Mouse (Mus musculus) liver, embryonic 14.5 days (tissue): Measurements from ENCODE around the gene Abcc1. TPM values are rescaled to one million over a fixed set of nuclear protein-coding genes. Genes with fewer than 3 reads are reported as not detected.

Experiments used
- ATAC-seq: fragments of 200-750 bp; cut with Nextera tagmentation; 2 replicates; pipeline ENCODE4 v1.8.0; 2017; ENCODE audit warnings: moderate number of reproducible peaks, mild to moderate bottlenecking, moderate library complexity; ENCODE audit not compliant: insufficient read depth
- DNase-seq, 3 experiments: peaks; one replicate each; pipeline ENCODE4 v3.0.0-alpha.2; 2012 to 2013; ENCODE audit warnings: low read depth in 3 of 3, low spot score in 3 of 3
- H3K27ac ChIP-seq: fragments of 300-500 bp; sonication (generic); 2 replicates; pipeline ENCODE4 v1.5.1; 2014; ENCODE audit warnings: moderate library complexity, mild to moderate bottlenecking, control low read depth, inconsistent platforms
- H3K27me3 ChIP-seq: fragments of 300-500 bp; sonication (generic); 2 replicates; pipeline ENCODE4 v1.6.1; 2014; ENCODE audit warnings: mild to moderate bottlenecking, low read length, moderate library complexity; ENCODE audit not compliant: control insufficient read depth, insufficient read depth
- H3K36me3 ChIP-seq: fragments of 300-500 bp; sonication (generic); replicated peaks from 2 replicates; pipeline ENCODE4 v1.6.1; 2014; ENCODE audit warnings: low read depth; ENCODE audit not compliant: control insufficient read depth, insufficient read depth
- H3K4me1 ChIP-seq, 2 experiments: fragments of 200-500 bp in 1 of 2; fragments of 300-500 bp in 1 of 2; sonication (generic) in 1 of 2; replicated peaks; 2 replicates each; pipeline ENCODE4 v1.6.1; 2012 to 2014; ENCODE audit warnings: antibody characterized with exemption in 1 of 2, inconsistent platforms in 1 of 2, low read length in 1 of 2; ENCODE audit not compliant: control insufficient read depth in 2 of 2, insufficient read depth in 2 of 2
- H3K4me2 ChIP-seq: fragments of 300-500 bp; sonication (generic); 2 replicates; pipeline ENCODE4 v1.6.1; 2014; ENCODE audit warnings: low read depth, mild to moderate bottlenecking, control low read depth, moderate library complexity
- H3K4me3 ChIP-seq, 2 experiments: fragments of 200-500 bp in 1 of 2; fragments of 300-500 bp in 1 of 2; sonication (generic) in 1 of 2; 2 replicates each; pipeline ENCODE4 v1.5.1; 2012 to 2014; ENCODE audit warnings: low read depth in 2 of 2, low read length in 2 of 2, mild to moderate bottlenecking in 2 of 2, control low read depth in 1 of 2, inconsistent platforms in 1 of 2, moderate library complexity in 1 of 2; ENCODE audit not compliant: insufficient read depth in 1 of 2
- H3K9ac ChIP-seq: fragments of 300-500 bp; sonication (generic); replicated peaks from 2 replicates; pipeline ENCODE4 v1.6.1; 2014; ENCODE audit warnings: mild to moderate bottlenecking, control low read depth, moderate library complexity
- H3K9me3 ChIP-seq: fragments of 300-500 bp; sonication (generic); 2 replicates; pipeline ENCODE4 v1.6.1; 2016; ENCODE audit warnings: low read length, mixed read lengths; ENCODE audit not compliant: control insufficient read depth
- CTCF ChIP-seq: IDR thresholded peaks from 2 replicates; pipeline ENCODE4 v1.5.1; 2016; ENCODE audit warnings: antibody characterized with exemption, low read depth, control low read depth
- EP300 ChIP-seq: IDR thresholded peaks from 2 replicates; pipeline ENCODE4 v1.6.1; 2016; ENCODE audit warnings: antibody characterized with exemption, low read depth
- WGBS: fragments of 180-500 bp; shearing (Covaris S2); extraction: QIAGEN DNeasy Blood & Tissue Kit; methylation state at CpG from one replicate; pipeline ENCODE4 v1.1.7; 2014; ENCODE audit not compliant: insufficient replicate concordance; 5-methylcytosine and 5-hydroxymethylcytosine counted together
- polyA plus RNA-seq, 2 experiments: library from polyadenylated mRNA; depleted of rRNA in 1 of 2; stranded (reverse) in 1 of 2; unstranded in 1 of 2; fragments of >200 nt; fragmentation: Nextera tagmentation in 1 of 2; extraction: Ambion mirVana in 1 of 2; gene quantifications; 2 replicates each; pipeline versions ENCODE4 v1.2.1 to v1.2.3; 2012 to 2014

The Abcc1 gene
- polyA plus RNA-seq, 2 experiments: 1.9 to 2.4 TPM

DNA sequence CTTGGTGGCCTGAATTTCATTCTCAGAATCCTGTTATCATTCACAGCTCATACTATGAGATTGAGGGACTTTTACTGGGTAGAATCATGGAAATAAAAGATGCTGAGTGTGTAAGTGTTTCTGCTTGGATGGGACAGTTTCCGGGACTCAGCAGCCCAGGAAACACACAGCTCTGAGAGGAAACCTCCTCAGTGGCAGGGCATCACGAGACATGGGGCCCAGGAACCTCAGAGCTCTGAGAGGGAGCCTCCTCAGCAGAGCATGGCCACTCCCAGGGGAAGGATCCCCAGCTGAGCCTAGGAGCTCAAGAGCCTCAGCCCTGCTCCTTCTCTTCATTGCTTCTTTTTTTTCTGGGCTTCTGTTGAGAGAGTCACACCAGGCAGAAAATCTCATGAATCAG is 107.0 kb downstream of the Abcc1 start:
- Histone ChIP-seq H3K36me3 (peaks cover 2% of the 10 kb centered on the region; the same call in 1 of the 2 replicates), H3K9ac (no peak overlapping the region), H3K4me3 (no peak overlapping the region), H3K27me3 (no peaks in the 10 kb centered on the region), H3K4me1 (no peaks in the 10 kb centered on the region), H3K27ac (no peak overlapping the region), H3K4me2 (no peak overlapping the region), H3K9me3 (no peaks in the 10 kb centered on the region)
- DNase-seq (no peak), ATAC-seq (no peak)
- 56% methylated on average over 2 of the region's 2 CpGs for WGBS
- TF ChIP-seq EP300: no peak
- no peak for TF ChIP-seq CTCF

- no peak overlapping the region for H3K27ac ChIP-seq
- H3K9ac ChIP-seq: no peak overlapping the region
- ATAC-seq: no peak
- 80% methylated on average over 5 of the region's 5 CpGs for WGBS
- no peaks in the 10 kb centered on the region for H3K9me3 ChIP-seq
- H3K4me1 ChIP-seq: no peaks in the 10 kb centered on the region
- TF ChIP-seq CTCF (no peak), EP300 (no peak)
- peaks cover 5% of the 10 kb centered on the region; the same call in 1 of the 2 replicates for H3K36me3 ChIP-seq
- no peaks in the 10 kb centered on the region for H3K27me3 ChIP-seq
- no peak overlapping the region for H3K4me3 ChIP-seq
- H3K4me2 ChIP-seq: no peak overlapping the region
- no peak for DNase-seq
Observed at GRCm38 (mm10) chr16:14468841-14469240, 107.5 kb downstream of the Abcc1 start.

DNA sequence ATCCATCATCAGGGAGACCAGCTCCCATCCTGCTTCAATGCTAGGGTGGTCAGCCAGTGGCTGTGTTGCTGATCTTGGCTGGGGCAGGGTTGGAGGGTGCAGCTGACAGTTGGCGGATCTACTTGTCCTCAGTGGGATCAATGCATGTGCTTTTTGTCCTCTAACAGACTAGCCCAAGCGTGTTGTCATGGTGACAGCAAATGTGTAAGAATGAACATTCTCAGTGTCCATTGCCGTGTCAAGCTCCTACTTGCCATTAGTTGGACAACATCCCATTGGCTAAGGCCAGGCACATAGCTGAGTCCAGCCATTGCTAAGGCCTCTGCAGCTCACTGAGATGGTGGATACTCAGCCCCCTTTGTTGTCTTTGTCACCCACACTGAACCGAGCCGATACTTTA is 110.8 kb downstream of the Abcc1 start:
- Histone ChIP-seq H3K27ac (no peak overlapping the region), H3K4me3 (no peak overlapping the region), H3K36me3 (peaks cover 6% of the 10 kb centered on the region; the same call in 1 of the 2 replicates), H3K4me2 (no peak overlapping the region), H3K27me3 (no peaks in the 10 kb centered on the region), H3K9ac (no peak overlapping the region), H3K4me1 (peaks cover 0 to 1% of the 10 kb centered on the region in 2 experiments; a peak in 1 of 4 replicates), H3K9me3 (no peaks in the 10 kb centered on the region)
- no peak for TF ChIP-seq EP300
- TF ChIP-seq CTCF: no peak
- DNase-seq (no peak), ATAC-seq (no peak)
- WGBS: 89% methylated on average over 5 of the region's 5 CpGs

DNA sequence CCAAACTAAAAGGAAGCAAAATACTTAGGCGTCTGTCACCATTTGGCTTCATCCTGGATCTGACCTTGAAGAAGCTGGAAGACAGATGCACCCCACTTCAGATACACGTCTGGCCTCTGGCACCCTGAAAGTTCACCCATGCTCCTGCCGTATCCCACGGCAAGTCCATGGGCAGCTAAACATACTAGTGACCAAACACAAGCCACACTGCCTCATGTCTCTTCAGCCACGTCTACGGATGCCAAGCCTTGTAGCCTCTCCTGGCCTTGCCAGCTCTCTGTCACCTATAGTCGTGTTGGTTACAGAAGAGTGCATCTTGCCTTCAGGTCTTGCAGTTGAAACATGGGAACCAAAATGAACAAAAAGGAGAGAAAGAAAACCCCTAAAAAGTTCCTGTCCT is 112.3 kb downstream of the Abcc1 start:
- 77% methylated on average over 7 of the region's 7 CpGs for WGBS
- H3K27me3 ChIP-seq: no peaks in the 10 kb centered on the region
- H3K4me2 ChIP-seq: no peak overlapping the region
- TF ChIP-seq CTCF: no peak
- TF ChIP-seq EP300: no peak
- H3K9ac ChIP-seq: no peak overlapping the region
- no peak for ATAC-seq
- H3K9me3 ChIP-seq: no peaks in the 10 kb centered on the region
- peaks cover 6% of the 10 kb centered on the region; the same call in 1 of the 2 replicates for H3K36me3 ChIP-seq
- DNase-seq: no peak
- H3K4me3 ChIP-seq: no peak overlapping the region
- H3K4me1 ChIP-seq: peaks cover 0 to 3% of the 10 kb centered on the region in 2 experiments; a peak in 1 of 4 replicates
- no peak overlapping the region for H3K27ac ChIP-seq

DNA sequence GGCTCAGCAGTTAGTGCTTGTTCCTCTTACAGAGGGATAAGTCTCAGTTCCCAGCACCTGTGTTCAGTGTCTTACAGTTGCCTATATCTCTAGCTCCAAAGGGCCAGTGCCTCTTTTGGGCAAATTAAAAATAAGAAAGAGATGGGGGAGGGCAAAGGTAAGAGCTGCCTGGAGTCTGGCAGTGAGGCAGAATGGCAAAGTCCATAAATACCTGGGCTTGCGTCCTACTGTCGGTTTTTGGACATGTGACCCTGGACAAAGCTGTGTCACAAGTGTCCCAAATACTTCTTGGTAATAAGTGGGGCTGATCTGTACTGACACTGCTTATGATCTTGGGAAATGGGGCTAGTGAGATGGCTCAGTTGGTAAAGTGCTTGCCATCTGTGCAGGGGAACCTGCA is 113.6 kb downstream of the Abcc1 start:
- TF ChIP-seq EP300 (no peak), CTCF (no peak)
- peaks cover 0 to 3% of the 10 kb centered on the region in 2 experiments; a peak in 1 of 4 replicates for H3K4me1 ChIP-seq
- no peak overlapping the region for H3K4me3 ChIP-seq
- no peaks in the 10 kb centered on the region for H3K9me3 ChIP-seq
- peaks cover 6% of the 10 kb centered on the region; the same call in 1 of the 2 replicates for H3K36me3 ChIP-seq
- no peak for DNase-seq
- no peak overlapping the region for H3K9ac ChIP-seq
- no peak overlapping the region for H3K4me2 ChIP-seq
- no peaks in the 10 kb centered on the region for H3K27me3 ChIP-seq
- WGBS: 77% methylated on average over 2 of the region's 2 CpGs
- ATAC-seq: no peak
- no peak overlapping the region for H3K27ac ChIP-seq
